Mouse (Mus musculus) stomach, embryonic 15.5 days (tissue): ENCODE results near the gene 4930535I16Rik. TPM values are rescaled to one million over a fixed set of nuclear protein-coding genes. Genes with fewer than 3 reads are reported as not detected.

ENCODE experiments used
- ATAC-seq: fragments of 200-750 bp; cut with Nextera tagmentation; 2 replicates; pipeline ENCODE4 v1.8.0; 2017; ENCODE audit warnings: low read depth, moderate number of reproducible peaks, moderate TSS enrichment; ENCODE audit not compliant: insufficient read depth, low FRiP score
- H3K27ac ChIP-seq: fragments of 300-500 bp; sonication (generic); 2 replicates; pipeline ENCODE4 v1.5.1; 2015; ENCODE audit warnings: mild to moderate bottlenecking, inconsistent platforms
- H3K27me3 ChIP-seq: fragments of 300-500 bp; sonication (generic); replicated peaks from 2 replicates; pipeline ENCODE4 v1.6.1; 2015; ENCODE audit warnings: inconsistent platforms
- H3K36me3 ChIP-seq: fragments of 300-500 bp; sonication (generic); 2 replicates; pipeline ENCODE4 v1.6.1; 2015; ENCODE audit warnings: inconsistent platforms
- H3K4me1 ChIP-seq: fragments of 300-500 bp; sonication (generic); 2 replicates; pipeline ENCODE4 v1.6.1; 2015; ENCODE audit warnings: inconsistent platforms
- H3K4me2 ChIP-seq: fragments of 300-500 bp; sonication (generic); 2 replicates; pipeline ENCODE4 v1.6.1; 2015; ENCODE audit warnings: mild to moderate bottlenecking, inconsistent platforms
- H3K4me3 ChIP-seq: fragments of 300-500 bp; sonication (generic); replicated peaks from 2 replicates; pipeline ENCODE4 v1.5.1; 2015; ENCODE audit warnings: inconsistent platforms
- H3K9ac ChIP-seq: fragments of 300-500 bp; sonication (generic); 2 replicates; pipeline ENCODE4 v1.6.1; 2015; ENCODE audit warnings: inconsistent platforms
- H3K9me3 ChIP-seq: fragments of 300-500 bp; sonication (generic); 2 replicates; pipeline ENCODE4 v1.6.1; 2016; ENCODE audit warnings: inconsistent platforms
- WGBS: fragments of 180-500 bp; shearing (Covaris S2); methylation state at CpG from one replicate; pipeline ENCODE4 v1.1.7; 2015; 5-methylcytosine and 5-hydroxymethylcytosine counted together
- polyA plus RNA-seq: library from polyadenylated mRNA; unstranded; fragments of >200 nt; fragmentation: Nextera tagmentation; extraction: Ambion mirVana; gene quantifications from 2 replicates; pipeline ENCODE4 v1.2.1, GENCODE M21; 2015

The 4930535I16Rik gene
- polyA plus RNA-seq, 1 experiment from 2014 or later: not detected

DNA sequence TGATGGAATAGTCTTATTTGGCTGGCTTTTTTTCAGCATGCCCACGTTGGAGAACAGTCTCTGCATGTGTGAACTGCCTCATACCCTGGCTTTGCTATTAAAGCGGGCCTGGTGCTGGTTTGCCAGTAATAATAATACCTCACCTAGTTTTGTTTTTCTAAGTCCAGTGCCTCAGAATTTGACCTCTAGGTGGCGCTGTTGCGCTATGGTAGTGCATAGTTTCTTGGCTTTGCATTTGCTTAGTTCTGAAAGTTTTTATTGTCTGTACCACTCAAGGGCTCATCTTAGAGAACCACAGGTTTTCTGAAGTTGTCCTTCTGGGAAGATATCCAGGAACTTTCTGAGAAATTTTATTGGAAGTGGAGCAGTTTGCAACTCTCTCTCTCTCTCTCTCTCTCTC lies 22.0 kb upstream of the 4930535I16Rik start:
- H3K27ac ChIP-seq: no peak overlapping the region
- no peak overlapping the region for H3K4me2 ChIP-seq
- H3K4me1 ChIP-seq: no peaks in the 10 kb centered on the region
- WGBS: 2% methylated on average over 4 of the region's 4 CpGs
- H3K36me3 ChIP-seq: peaks cover 16% of the 10 kb centered on the region
- H3K9me3 ChIP-seq: no peaks in the 10 kb centered on the region
- no peak overlapping the region for H3K4me3 ChIP-seq
- no peak overlapping the region for H3K9ac ChIP-seq
- ATAC-seq: no peak
- H3K27me3 ChIP-seq: no peaks in the 10 kb centered on the region

DNA sequence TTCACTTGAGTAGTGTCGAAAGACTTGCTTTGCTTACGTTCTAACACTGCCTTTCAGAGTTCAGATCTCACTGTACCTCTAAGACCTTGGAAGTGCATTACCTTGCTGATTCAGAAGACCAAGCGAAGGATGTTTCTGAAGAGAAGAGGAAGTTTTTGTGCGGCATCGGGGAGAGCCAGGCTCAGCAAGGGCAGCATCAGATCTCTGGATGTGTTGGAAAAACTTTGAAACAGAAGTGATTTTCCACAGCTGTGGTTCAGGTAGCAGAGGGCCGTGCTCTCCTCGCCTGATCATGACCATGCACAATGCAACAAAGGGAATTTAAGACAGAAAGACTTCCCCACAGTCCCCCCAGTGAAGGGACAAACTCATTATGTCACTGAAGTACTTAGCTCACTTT lies 18.2 kb upstream of the 4930535I16Rik start:
- Histone ChIP-seq H3K36me3 (peaks cover 31% of the 10 kb centered on the region), H3K4me2 (no peak overlapping the region), H3K27ac (no peak overlapping the region), H3K9ac (no peak overlapping the region), H3K27me3 (no peaks in the 10 kb centered on the region), H3K4me1 (no peaks in the 10 kb centered on the region), H3K4me3 (no peak overlapping the region), H3K9me3 (no peaks in the 10 kb centered on the region)
- ATAC-seq: no peak
- WGBS: 91% methylated on average over 7 of the region's 7 CpGs

DNA sequence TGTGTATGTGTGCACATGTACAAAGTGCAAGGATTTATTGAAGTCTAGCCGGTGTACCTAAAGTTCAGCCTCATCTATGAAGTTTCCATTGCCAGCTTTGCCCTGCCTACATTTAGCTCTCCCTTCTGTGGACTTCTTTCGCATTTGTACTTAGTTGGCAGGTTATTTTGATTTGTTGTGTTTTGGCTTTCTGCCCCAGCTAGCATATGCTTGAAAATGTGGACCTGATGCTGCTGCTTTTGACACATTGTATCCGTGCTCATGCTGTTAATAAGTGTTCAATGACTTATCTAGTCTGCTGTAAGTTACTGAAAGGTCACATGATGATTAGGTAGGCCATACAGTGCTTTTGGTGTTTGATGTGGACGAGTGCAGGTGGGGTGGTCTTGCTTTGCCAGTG lies 16.5 kb upstream of the 4930535I16Rik start:
- Histone ChIP-seq H3K4me1 (no peaks in the 10 kb centered on the region), H3K27me3 (no peaks in the 10 kb centered on the region), H3K9ac (no peak overlapping the region), H3K4me3 (no peak overlapping the region), H3K9me3 (no peaks in the 10 kb centered on the region), H3K36me3 (peaks cover 45% of the 10 kb centered on the region), H3K27ac (no peak overlapping the region), H3K4me2 (no peak overlapping the region)
- WGBS: 82% methylated on average over 4 of the region's 4 CpGs
- no peak for ATAC-seq

DNA sequence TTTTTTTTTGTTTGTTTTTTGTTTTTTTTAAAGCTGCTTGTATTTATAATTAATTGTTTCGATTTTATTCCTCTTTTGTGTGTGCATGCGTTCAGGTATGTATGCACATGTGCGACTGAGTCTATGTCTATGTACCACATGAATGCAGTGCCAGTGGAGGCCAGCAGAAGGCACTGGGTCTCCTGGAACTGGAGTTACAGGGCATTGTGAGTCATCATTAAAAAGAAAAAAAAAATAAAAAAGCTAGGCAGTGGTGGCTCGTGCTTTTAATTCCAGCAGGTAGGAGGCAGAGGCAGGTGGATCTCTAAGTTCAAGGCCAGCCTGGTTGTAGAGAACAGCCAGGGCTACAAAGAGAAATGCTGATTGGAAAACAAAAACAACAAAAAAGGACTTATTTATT lies 12.2 kb upstream of the 4930535I16Rik start:
- Histone ChIP-seq H3K36me3 (peaks cover 45% of the 10 kb centered on the region), H3K9me3 (no peaks in the 10 kb centered on the region), H3K27me3 (no peaks in the 10 kb centered on the region), H3K4me2 (no peak overlapping the region), H3K4me1 (no peaks in the 10 kb centered on the region), H3K9ac (no peak overlapping the region), H3K27ac (no peak overlapping the region), H3K4me3 (no peak overlapping the region)
- no peak for ATAC-seq
- WGBS: 86% methylated on average over 4 of the region's 4 CpGs

DNA sequence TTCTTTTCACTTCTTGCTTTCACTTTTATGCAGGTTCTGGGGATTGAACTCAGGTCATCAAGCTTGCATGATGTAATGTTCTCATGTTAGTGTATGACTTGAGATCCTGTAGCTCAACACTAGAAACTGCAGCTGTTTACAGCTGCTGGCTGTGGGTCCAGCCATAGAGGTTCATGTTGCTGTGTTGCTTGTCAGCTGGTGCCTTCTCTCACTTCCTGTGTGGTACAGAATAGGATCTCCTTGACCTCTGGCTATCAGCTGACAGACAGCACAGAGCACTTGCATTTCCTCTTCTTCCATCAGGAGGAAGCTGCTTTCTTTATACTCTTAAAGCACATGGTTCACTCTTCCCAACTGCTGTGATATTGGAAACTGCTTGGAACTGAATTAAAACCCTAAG lies 10.1 kb upstream of the 4930535I16Rik start:
- Histone ChIP-seq H3K4me1 (no peaks in the 10 kb centered on the region), H3K36me3 (peaks cover 40% of the 10 kb centered on the region), H3K4me2 (no peak overlapping the region), H3K9ac (no peak overlapping the region), H3K27ac (no peak overlapping the region), H3K9me3 (no peaks in the 10 kb centered on the region), H3K27me3 (no peaks in the 10 kb centered on the region), H3K4me3 (no peak overlapping the region)
- no peak for ATAC-seq

DNA sequence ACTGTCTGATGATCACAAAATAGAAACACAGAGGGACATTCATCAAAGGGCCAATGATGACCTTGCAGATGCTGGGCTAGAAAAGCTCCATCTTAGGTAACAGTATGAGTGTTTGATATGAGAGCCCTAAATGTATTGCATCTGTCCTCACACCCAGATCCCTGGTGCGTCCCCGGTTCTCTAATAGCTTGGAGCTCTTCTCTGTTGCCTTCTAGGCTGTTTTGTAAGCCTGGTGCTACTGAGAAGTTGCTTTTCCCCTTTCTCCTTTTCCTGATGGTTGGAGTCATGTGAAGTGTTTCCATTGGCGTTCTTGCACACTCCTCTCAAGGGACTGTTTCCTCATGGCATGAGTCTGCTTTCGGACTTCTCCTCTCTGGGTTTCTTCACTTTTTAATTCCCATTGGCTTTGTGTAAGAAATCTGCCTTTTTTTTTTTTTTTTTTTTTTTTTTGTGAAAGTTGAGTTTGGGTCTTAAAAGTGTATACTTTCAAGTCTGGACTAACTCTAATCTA lies 3.3 kb upstream of the 4930535I16Rik start:
- Histone ChIP-seq H3K27ac (no peak overlapping the region), H3K9ac (no peak overlapping the region), H3K4me2 (no peak overlapping the region), H3K36me3 (peaks cover 25% of the 10 kb centered on the region), H3K9me3 (no peaks in the 10 kb centered on the region), H3K4me1 (peaks cover 14% of the 10 kb centered on the region), H3K27me3 (no peaks in the 10 kb centered on the region), H3K4me3 (no peak overlapping the region)
- WGBS: 83% methylated on average over 4 of the region's 4 CpGs
- ATAC-seq: no peak

DNA sequence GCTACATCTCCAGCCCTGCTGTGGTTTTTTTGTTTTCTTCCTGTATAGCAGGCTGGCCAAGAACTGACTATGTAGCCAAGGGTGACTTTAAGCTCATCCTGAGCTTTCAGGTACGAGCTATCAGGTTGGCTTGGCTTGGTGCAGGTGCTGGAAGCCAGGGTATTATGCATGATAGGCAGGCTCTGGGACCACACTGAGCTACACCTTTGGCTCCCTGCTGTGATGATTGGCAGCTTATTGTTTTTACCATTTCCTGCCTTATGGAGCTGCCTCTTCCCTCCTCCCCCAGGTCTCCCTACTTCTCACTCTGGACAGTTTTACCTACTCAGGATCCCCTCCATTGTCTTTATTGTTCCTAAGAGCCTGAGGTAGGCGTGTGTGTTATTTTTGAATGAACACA lies 1.0 kb upstream of the 4930535I16Rik start:
- no peaks in the 10 kb centered on the region for H3K9me3 ChIP-seq
- no peaks in the 10 kb centered on the region for H3K27me3 ChIP-seq
- no peak overlapping the region for H3K9ac ChIP-seq
- peak overlapping the region; percentile 74 for H3K4me2 ChIP-seq
- ATAC-seq: no peak
- H3K4me1 ChIP-seq: peaks cover 14% of the 10 kb centered on the region
- H3K36me3 ChIP-seq: peaks cover 15% of the 10 kb centered on the region
- 74% methylated on average over 2 of the region's 2 CpGs for WGBS
- H3K4me3 ChIP-seq: peak overlapping the region; percentile 89
- H3K27ac ChIP-seq: no peak overlapping the region

DNA sequence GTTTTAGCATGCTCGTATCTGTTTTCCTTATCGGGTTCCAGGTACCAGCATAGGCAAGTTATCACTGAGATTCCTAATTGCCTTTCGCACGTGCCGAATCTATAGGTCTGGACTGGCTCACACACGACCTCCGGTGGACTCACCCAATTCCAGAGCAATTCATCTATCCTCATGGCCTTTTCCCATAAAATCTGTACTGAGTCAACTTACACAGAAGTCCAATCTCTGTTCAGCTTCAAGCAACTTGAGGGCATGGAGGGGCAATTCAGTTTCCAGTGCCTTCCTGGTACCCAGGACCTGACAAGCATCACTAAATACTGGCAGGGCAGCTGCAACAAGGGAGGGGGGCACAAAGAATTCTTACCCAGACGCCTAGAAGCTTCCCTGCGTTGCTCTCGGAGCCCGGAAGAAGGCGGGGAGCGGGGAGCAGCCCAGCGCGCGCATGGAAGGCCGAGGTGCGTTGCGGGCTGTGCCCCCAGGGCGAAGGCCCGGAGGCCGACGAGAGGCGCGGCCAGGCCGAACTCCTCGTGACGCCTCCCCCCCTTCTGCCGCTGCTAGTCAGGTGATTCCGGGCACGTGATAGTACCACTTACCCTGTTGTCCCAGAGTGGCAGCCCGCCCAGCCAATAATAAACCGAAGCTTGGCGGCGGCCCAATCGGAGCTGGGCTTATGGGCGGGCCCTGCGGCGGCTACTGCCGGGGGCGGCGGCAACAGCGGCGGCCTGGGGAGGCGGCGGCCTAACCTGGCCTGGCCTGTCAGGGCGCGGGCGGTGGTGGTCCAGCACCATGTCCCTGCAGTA lies 874 bp downstream of the 4930535I16Rik start, which contains the start of gene Rragc:
TSS of gene Rragc (plus strand) at position 699 of the 800 bp plus-strand sequence.
- ATAC-seq: peak; percentile 100
- peak within 1 kb of the TSS; percentile 85 for H3K27ac ChIP-seq
- under 1% methylated on average over 49 of the region's 49 CpGs for WGBS
- peak within 1 kb of the TSS; percentile 89 for H3K4me3 ChIP-seq
- peaks cover 12% of the 10 kb centered on the region for H3K36me3 ChIP-seq
- H3K4me1 ChIP-seq: peaks cover 14% of the 10 kb centered on the region
- H3K27me3 ChIP-seq: no peaks in the 10 kb centered on the region
- peak within 1 kb of the TSS; percentile 83 for H3K9ac ChIP-seq
- H3K4me2 ChIP-seq: peak within 1 kb of the TSS; percentile 74
- no peaks in the 10 kb centered on the region for H3K9me3 ChIP-seq

DNA sequence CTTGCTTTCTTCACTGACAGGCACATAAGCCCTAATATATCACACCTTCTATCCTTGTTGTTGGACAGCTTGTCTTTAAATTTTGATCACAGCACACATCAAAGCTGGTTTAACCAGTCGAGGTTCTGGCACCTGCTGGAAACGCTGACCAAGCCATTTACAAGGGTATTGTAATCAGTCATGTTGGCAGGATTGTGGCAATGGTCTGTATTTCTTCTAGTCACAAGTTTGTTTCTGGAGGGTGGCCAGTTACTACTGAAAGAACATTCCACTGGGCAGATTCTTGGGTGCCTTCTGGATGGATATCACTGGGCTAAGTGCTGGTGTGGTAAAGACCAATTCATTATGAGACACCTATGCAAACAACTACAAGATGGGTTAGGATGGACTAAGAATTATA lies 5.4 kb downstream of the 4930535I16Rik start:
- Histone ChIP-seq H3K9me3 (no peaks in the 10 kb centered on the region), H3K9ac (no peak overlapping the region), H3K4me3 (no peak overlapping the region), H3K4me2 (no peak overlapping the region), H3K27me3 (no peaks in the 10 kb centered on the region), H3K27ac (no peak overlapping the region), H3K36me3 (peaks cover 8% of the 10 kb centered on the region; the same call in 1 of the 2 replicates), H3K4me1 (peaks cover 5% of the 10 kb centered on the region)
- ATAC-seq: no peak
- WGBS: 44% methylated on average over 2 of the region's 2 CpGs

DNA sequence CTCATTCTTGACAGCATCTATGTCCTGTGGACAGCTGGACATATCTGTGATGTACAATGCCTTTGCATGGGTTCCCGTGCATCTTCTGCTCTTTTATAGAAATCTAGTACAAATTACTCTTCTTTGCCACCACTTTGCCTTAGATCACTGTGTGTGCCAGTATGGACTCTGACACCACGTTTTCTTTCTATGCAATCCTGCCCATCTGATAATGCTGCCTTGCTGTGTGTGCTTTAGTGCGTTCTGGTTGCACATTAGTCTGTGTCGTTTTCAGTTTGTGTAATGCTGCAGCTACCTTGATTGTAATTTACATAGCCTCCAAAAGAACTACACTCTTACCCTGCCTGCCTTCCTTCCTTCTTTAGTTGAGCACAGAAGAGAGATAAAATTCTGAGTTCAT lies 6.3 kb downstream of the 4930535I16Rik start:
- Histone ChIP-seq H3K9ac (no peak overlapping the region), H3K27me3 (no peaks in the 10 kb centered on the region), H3K36me3 (peaks cover 8% of the 10 kb centered on the region; the same call in 1 of the 2 replicates), H3K4me1 (peaks cover 3% of the 10 kb centered on the region), H3K4me2 (no peak overlapping the region), H3K9me3 (no peaks in the 10 kb centered on the region), H3K27ac (no peak overlapping the region), H3K4me3 (no peak overlapping the region)
- WGBS: 87% methylated on average over 4 of the region's 4 CpGs
- ATAC-seq: no peak

DNA sequence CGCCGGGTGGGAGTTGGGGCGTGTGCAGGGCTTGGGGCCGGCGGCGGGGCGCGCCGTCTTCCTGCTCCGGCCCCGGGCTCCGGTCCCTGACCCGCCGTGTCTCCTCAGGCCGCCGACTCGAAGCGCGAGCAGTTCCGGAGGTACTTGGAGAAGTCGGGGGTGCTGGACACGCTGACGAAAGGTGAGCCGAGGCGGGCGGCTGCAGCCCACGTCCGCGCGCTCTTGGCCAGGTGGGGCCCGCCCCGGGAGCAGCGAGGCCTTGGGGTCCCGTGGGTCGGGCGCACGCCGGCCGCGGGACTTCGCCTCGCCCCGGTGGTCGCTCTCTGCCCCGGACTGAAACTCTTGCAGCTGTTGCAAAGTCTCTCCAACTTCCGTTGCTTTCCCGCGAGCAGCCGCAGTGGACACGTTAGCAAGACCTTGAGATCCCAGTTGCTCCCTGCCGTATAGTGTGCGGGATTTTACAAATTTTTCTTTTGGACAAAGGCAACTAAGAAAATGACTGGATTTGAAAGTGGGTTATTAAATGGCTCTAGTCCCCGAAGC lies 12.6 kb downstream of the 4930535I16Rik start:
- H3K4me3 ChIP-seq: peak overlapping the region; percentile 80
- H3K9me3 ChIP-seq: no peaks in the 10 kb centered on the region
- 0 out of 2 replicates have a peak, but pooled peaks cover 4% of the 10 kb centered on the region for H3K36me3 ChIP-seq
- no peaks in the 10 kb centered on the region for H3K27me3 ChIP-seq
- H3K9ac ChIP-seq: peak overlapping the region; percentile 71
- ATAC-seq: no peak; the same call in 1 of the 2 replicates
- peak overlapping the region; percentile 87 for H3K27ac ChIP-seq
- H3K4me2 ChIP-seq: peak overlapping the region; percentile 76
- WGBS: under 1% methylated on average over 51 of the region's 53 CpGs
- H3K4me1 ChIP-seq: no peaks in the 10 kb centered on the region
